Mouse (Mus musculus) CH12.LX (cell line): ENCODE measurements at regions not wholly inside any gene's neighbourhood (a gene's known extent, or its start where the extent isn't known, plus 50 kb on each side); places are given as distances from the start of the nearest gene placed in this dataset.

ENCODE experiments used
- DNase-seq: peaks from one replicate; pipeline ENCODE4 v3.0.0-alpha.2; 2013; ENCODE audit errors: extremely low read depth
- H3K27ac ChIP-seq: 2 replicates; pipeline ENCODE4 v1.5.1; 2012; ENCODE audit warnings: low read depth, mild to moderate bottlenecking, control low read depth, moderate library complexity; ENCODE audit not compliant: insufficient read depth
- H3K27me3 ChIP-seq: replicated peaks from 2 replicates; pipeline ENCODE3; 2012; ENCODE audit warnings: inconsistent platforms
- H3K36me3 ChIP-seq, 2 experiments: replicated peaks in 1 of 2; 2 replicates each; pipeline versions ENCODE3 to v1.6.1; 2012; ENCODE audit warnings: inconsistent platforms in 1 of 2, low read length in 1 of 2, mild to moderate bottlenecking in 1 of 2, mixed read lengths in 1 of 2, moderate library complexity in 1 of 2; ENCODE audit not compliant: control insufficient read depth in 1 of 2, insufficient read depth in 1 of 2
- H3K4me1 ChIP-seq, 2 experiments: 2 replicates each; pipeline ENCODE4 v1.6.1; 2012; ENCODE audit warnings: inconsistent platforms in 1 of 2, moderate library complexity in 1 of 2; ENCODE audit not compliant: insufficient read depth in 2 of 2, control insufficient read depth in 1 of 2
- H3K4me2 ChIP-seq: 2 replicates; pipeline ENCODE4 v1.6.1; 2012; ENCODE audit warnings: low read depth, mild to moderate bottlenecking, control low read depth; ENCODE audit not compliant: poor library complexity, insufficient read depth, severe bottlenecking
- H3K4me3 ChIP-seq, 3 experiments: fragments of 150-350 bp in 1 of 3; sonication (generic) in 1 of 3; replicated peaks in 1 of 3; 2 replicates each; pipeline versions ENCODE3 to v1.5.1; 2011 to 2012; ENCODE audit warnings: low read depth in 2 of 3, low read length in 2 of 3, mild to moderate bottlenecking in 2 of 3, moderate library complexity in 2 of 3, control low read depth in 1 of 3, improper control_type of control experiment in 1 of 3, inconsistent platforms in 1 of 3, mixed read lengths in 1 of 3; ENCODE audit not compliant: poor library complexity in 1 of 3
- H3K79me2 ChIP-seq: replicated peaks from 2 replicates; pipeline ENCODE4 v1.6.1; 2012; ENCODE audit warnings: mild to moderate bottlenecking, moderate library complexity; ENCODE audit not compliant: control insufficient read depth, poor library complexity, insufficient read depth, severe bottlenecking; ENCODE audit errors: extremely low read depth
- H3K9ac ChIP-seq: 2 replicates; pipeline ENCODE4 v1.6.1; 2012; ENCODE audit warnings: low read depth, mild to moderate bottlenecking, control low read depth, moderate library complexity; ENCODE audit not compliant: insufficient read depth
- H3K9me3 ChIP-seq: replicated peaks from 2 replicates; pipeline ENCODE3; 2012; ENCODE audit warnings: low read length, inconsistent platforms, mixed read lengths
- CHD2 ChIP-seq: IDR thresholded peaks from 2 replicates; pipeline ENCODE4 v1.6.1; 2011; ENCODE audit warnings: low read length, improper control_type of control experiment
- CTCF ChIP-seq, 2 experiments: IDR thresholded peaks in 1 of 2; conservative IDR thresholded peaks in 1 of 2; 2 replicates each; pipeline ENCODE4 v1.5.1; 2011 to 2012; ENCODE audit warnings: low read depth in 2 of 2, low read length in 2 of 2, improper control_type of control experiment in 1 of 2, inconsistent platforms in 1 of 2, mild to moderate bottlenecking in 1 of 2, moderate library complexity in 1 of 2
- E2F4 ChIP-seq: IDR thresholded peaks from 2 replicates; pipeline ENCODE4 v1.6.1; 2011; ENCODE audit warnings: low read depth, low read length, improper control_type of control experiment; ENCODE audit not compliant: insufficient replicate concordance
- ELF1 ChIP-seq: IDR thresholded peaks from 2 replicates; pipeline ENCODE4 v1.6.1; 2014; ENCODE audit warnings: low read depth, mild to moderate bottlenecking, inconsistent platforms, low read length, improper control_type of control experiment
- EP300 ChIP-seq: IDR thresholded peaks from 2 replicates; pipeline ENCODE4 v1.6.1; 2011; ENCODE audit warnings: low read length, improper control_type of control experiment
- GABPA ChIP-seq: IDR thresholded peaks from 2 replicates; pipeline ENCODE4 v1.6.1; 2012; ENCODE audit warnings: low read depth, low read length, improper control_type of control experiment, inconsistent platforms; ENCODE audit not compliant: insufficient replicate concordance
- HCFC1 ChIP-seq: IDR thresholded peaks from 2 replicates; pipeline ENCODE4 v1.6.1; 2012; ENCODE audit warnings: low read depth, mild to moderate bottlenecking, inconsistent platforms, low read length, improper control_type of control experiment
- IRF4 ChIP-seq: IDR thresholded peaks from 2 replicates; pipeline ENCODE4 v1.6.1; 2014; ENCODE audit warnings: low read depth, mild to moderate bottlenecking, inconsistent platforms, low read length, improper control_type of control experiment
- JUND ChIP-seq: conservative IDR thresholded peaks from 2 replicates; pipeline ENCODE4 v1.6.1; 2011; ENCODE audit warnings: low read depth, low read length, improper control_type of control experiment
- KAT2A ChIP-seq: IDR thresholded peaks from 2 replicates; pipeline ENCODE4 v1.6.1; 2012; ENCODE audit warnings: low read length, improper control_type of control experiment, inconsistent platforms; ENCODE audit not compliant: insufficient replicate concordance
- MAFK ChIP-seq: IDR thresholded peaks from 2 replicates; pipeline ENCODE4 v1.6.1; 2011; ENCODE audit warnings: low read length, improper control_type of control experiment; ENCODE audit not compliant: insufficient replicate concordance
- MAX ChIP-seq: IDR thresholded peaks from 2 replicates; pipeline ENCODE4 v1.6.1; 2011; ENCODE audit warnings: low read length, improper control_type of control experiment
- MXI1 ChIP-seq: IDR thresholded peaks from 2 replicates; pipeline ENCODE4 v1.6.1; 2011; ENCODE audit warnings: mild to moderate bottlenecking, low read depth, low read length, improper control_type of control experiment
- MYC ChIP-seq: IDR thresholded peaks from 2 replicates; pipeline ENCODE4 v1.6.1; 2011; ENCODE audit warnings: low read depth, mild to moderate bottlenecking, improper control_type of control experiment, low read length
- PAX5 ChIP-seq: IDR thresholded peaks from 2 replicates; pipeline ENCODE4 v1.6.1; 2012; ENCODE audit warnings: low read length, inconsistent platforms, mixed read lengths
- POLR2A ChIP-seq: IDR thresholded peaks from 2 replicates; pipeline ENCODE4 v1.6.1; 2011; ENCODE audit warnings: low read depth, mild to moderate bottlenecking, improper control_type of control experiment, low read length
- RAD21 ChIP-seq: IDR thresholded peaks from 2 replicates; pipeline ENCODE4 v1.6.1; 2011; ENCODE audit warnings: low read depth, mild to moderate bottlenecking, low read length, improper control_type of control experiment, moderate library complexity
- RCOR1 ChIP-seq: conservative IDR thresholded peaks from 2 replicates; pipeline ENCODE4 v1.6.1; 2012; ENCODE audit warnings: low read depth, mild to moderate bottlenecking, inconsistent platforms, low read length, improper control_type of control experiment
- SIN3A ChIP-seq: IDR thresholded peaks from 2 replicates; pipeline ENCODE4 v1.6.1; 2012; ENCODE audit warnings: low read length, improper control_type of control experiment, inconsistent platforms
- SMC3 ChIP-seq: IDR thresholded peaks from 2 replicates; pipeline ENCODE4 v1.6.1; 2011; ENCODE audit warnings: low read depth, low read length, improper control_type of control experiment
- TBP ChIP-seq: conservative IDR thresholded peaks from 2 replicates; pipeline ENCODE4 v1.6.1; 2011; ENCODE audit warnings: low read depth, low read length, improper control_type of control experiment
- TCF12 ChIP-seq: IDR thresholded peaks from 2 replicates; pipeline ENCODE4 v1.6.1; 2014; ENCODE audit warnings: low read depth, mild to moderate bottlenecking, inconsistent platforms, low read length, improper control_type of control experiment
- USF2 ChIP-seq: conservative IDR thresholded peaks from 2 replicates; pipeline ENCODE4 v1.6.1; 2011; ENCODE audit warnings: low read depth, low read length, improper control_type of control experiment
- ZC3H11A ChIP-seq: IDR thresholded peaks from 2 replicates; pipeline ENCODE4 v1.6.1; 2012; ENCODE audit warnings: low read depth, mild to moderate bottlenecking, inconsistent platforms, low read length, improper control_type of control experiment
- ZKSCAN1 ChIP-seq: IDR thresholded peaks from 2 replicates; pipeline ENCODE4 v1.6.1; 2012; ENCODE audit warnings: low read depth, inconsistent platforms, low read length, improper control_type of control experiment, borderline replicate concordance
- ZMIZ1 ChIP-seq: IDR thresholded peaks from 2 replicates; pipeline ENCODE4 v1.6.1; 2012; ENCODE audit warnings: low read depth, mild to moderate bottlenecking, inconsistent platforms, low read length, improper control_type of control experiment
- dilution Hi-C: fragments of 300-500 bp; cut with MboI; formaldehyde crosslinking; loops from 2 replicates; pipeline ENCODE4 v1.14.3; 2020; ENCODE audit warnings: low sequenced_read_pairs; ENCODE audit not compliant: extremely low pct_unique_long_range_greater_than_20kb, extremely low pct_ligation_motif_present
- in situ Hi-C: fragments of 300-500 bp; cut with MboI; formaldehyde crosslinking; loops from 3 replicates; pipeline ENCODE4 v1.14.3; 2019; ENCODE audit warnings: low sequenced_read_pairs, low pct_ligation_motif_present, low pct_unique_long_range_greater_than_20kb, mixed read lengths

- Histone ChIP-seq H3K9me3 (peaks cover 36% of the 10 kb centered on the region), H3K27ac (no peak overlapping the region), H3K36me3 (no peaks in the 10 kb centered on the region), H3K27me3 (no peaks in the 10 kb centered on the region), H3K4me2 (no peak overlapping the region), H3K4me1 (no peaks in the 10 kb centered on the region), H3K4me3 (no peak overlapping the region), H3K9ac (no peak overlapping the region), H3K79me2 (no peaks in the 10 kb centered on the region)
- no peak for TF ChIP-seq KAT2A
- TF ChIP-seq CHD2 = no peak
- no peak for TF ChIP-seq GABPA
- no peak for TF ChIP-seq POLR2A
- TF ChIP-seq TCF12 = no peak
- no peak for TF ChIP-seq RAD21
- TF ChIP-seq MAFK = no peak
- no peak for TF ChIP-seq EP300
- no peak for TF ChIP-seq PAX5
- no peak for TF ChIP-seq ZMIZ1
- no peak for TF ChIP-seq JUND
- no peak for TF ChIP-seq USF2
- TF ChIP-seq IRF4 = no peak
- TF ChIP-seq E2F4 = no peak
- no peak for TF ChIP-seq RCOR1
- no peak for TF ChIP-seq MYC
- no peak for TF ChIP-seq ZC3H11A
- TF ChIP-seq MAX = no peak
- TF ChIP-seq CTCF (conservative IDR thresholded peaks at IDR 0.05 in 1 of 2, IDR thresholded peaks at IDR 0.05 in 1 of 2; ENCODE audit: low read depth in 2 of 2, low read length in 2 of 2) = no peak
- no peak for TF ChIP-seq ELF1
- DNase-seq = no peak
- in situ Hi-C loops (no loop called here), dilution Hi-C loops (no loop called here)
These were observed 131.3 kb upstream of the Tll1 start for GRCm38 (mm10) chr8:64337356-64337755.

GRCm38 (mm10) chr8:64336546-64336945, 130.5 kb upstream of the Tll1 start:
- no peak for TF ChIP-seq CTCF (conservative IDR thresholded peaks at IDR 0.05 in 1 of 2, IDR thresholded peaks at IDR 0.05 in 1 of 2; ENCODE audit: low read depth in 2 of 2, low read length in 2 of 2)
- TF ChIP-seq HCFC1 = no peak
- TF ChIP-seq MYC = no peak
- no peak for TF ChIP-seq SIN3A
- no peak for TF ChIP-seq CHD2
- no peak for TF ChIP-seq MXI1
- TF ChIP-seq TBP = no peak
- TF ChIP-seq TCF12 = no peak
- no peak for TF ChIP-seq IRF4
- TF ChIP-seq SMC3 = no peak
- no peak for TF ChIP-seq ZKSCAN1
- TF ChIP-seq RAD21 = no peak
- no peak overlapping the region for H3K4me2 ChIP-seq
- no peaks in the 10 kb centered on the region for H3K27me3 ChIP-seq
- in situ Hi-C loops (no loop called here), dilution Hi-C loops (no loop called here)
- no peak overlapping the region for H3K9ac ChIP-seq
- no peak overlapping the region for H3K27ac ChIP-seq
- no peaks in the 10 kb centered on the region for H3K4me1 ChIP-seq
- H3K9me3 ChIP-seq = peaks cover 29% of the 10 kb centered on the region
- no peak for DNase-seq
- H3K4me3 ChIP-seq = no peak overlapping the region
- H3K36me3 ChIP-seq = no peaks in the 10 kb centered on the region
- no peaks in the 10 kb centered on the region for H3K79me2 ChIP-seq
